Mouse (Mus musculus): ENCODE results near the gene Trpv4. TPM values are rescaled to one million over a fixed set of nuclear protein-coding genes. Genes with fewer than 3 reads are reported as not detected.

The Trpv4 gene
- total RNA-seq, 2 experiments from 2014 or later = 1.9 to 2.2 TPM

- intact Hi-C loops (cut with DNase I) = no loop called here
- DNase-seq (ENCODE audit: low spot score in 2 of 2) = no peak
Observed at GRCm38 (mm10) chr5:114673114-114673513, 14.9 kb upstream of the Trpv4 start.

GRCm38 (mm10) chr5:114669014-114669413 lies 10.8 kb upstream of the Trpv4 start:
- intact Hi-C loops (cut with DNase I) = loop anchor here (5.0 kb wide), 1 partner anchor 42 kb away; no protein-coding TSS in a partner anchor

GRCm38 (mm10) chr5:114667228-114667856 lies 9.1 kb upstream of the Trpv4 start:
- intact Hi-C loops (cut with DNase I) = loop anchor here (1.0 to 5.0 kb wide), 3 partner anchors 24 to 40 kb away; no protein-coding TSS in a partner anchor
- DNase-seq (ENCODE audit: low spot score in 2 of 2) = peak; percentile 97 to 98

More at GRCm38 (mm10) chr5:114669014-114669413, 10.8 kb upstream of the Trpv4 start:
- DNase-seq (ENCODE audit: low spot score in 2 of 2) = no peak

GRCm38 (mm10) chr5:114666659-114667058 lies 8.4 kb upstream of the Trpv4 start:
- no peak for DNase-seq (ENCODE audit: low spot score in 2 of 2)
- intact Hi-C loops (cut with DNase I) = loop anchor here (1.0 to 5.0 kb wide), 3 partner anchors 25 to 39 kb away; no protein-coding TSS in a partner anchor

- intact Hi-C loops (cut with DNase I) = loop anchor here (5.0 kb wide), 1 partner anchor 37 kb away; no protein-coding TSS in a partner anchor
- no peak for DNase-seq (ENCODE audit: low spot score in 2 of 2)
Observed at GRCm38 (mm10) chr5:114664750-114665149, 6.5 kb upstream of the Trpv4 start.

- no peak for DNase-seq (ENCODE audit: low spot score in 2 of 2)
- intact Hi-C loops (cut with DNase I) = no loop called here
Observed at GRCm38 (mm10) chr5:114664139-114664538, 5.9 kb upstream of the Trpv4 start.

GRCm38 (mm10) chr5:114661029-114661428 lies 2.8 kb upstream of the Trpv4 start:
- DNase-seq (ENCODE audit: low spot score in 2 of 2) = no peak
- intact Hi-C loops (cut with DNase I) = no loop called here

GRCm38 (mm10) chr5:114657426-114657825 lies 795 bp downstream of the Trpv4 start:
- DNase-seq (ENCODE audit: low spot score in 2 of 2) = no peak

GRCm38 (mm10) chr5:114656305-114656704 lies 1.9 kb downstream of the Trpv4 start:
- intact Hi-C loops (cut with DNase I) = no loop called here

More at GRCm38 (mm10) chr5:114657426-114657825, 795 bp downstream of the Trpv4 start:
- intact Hi-C loops (cut with DNase I) = no loop called here

GRCm38 (mm10) chr5:114655721-114656120 lies 2.5 kb downstream of the Trpv4 start:
- intact Hi-C loops (cut with DNase I) = no loop called here
- DNase-seq (ENCODE audit: low spot score in 2 of 2) = no peak

More at GRCm38 (mm10) chr5:114656305-114656704, 1.9 kb downstream of the Trpv4 start:
- no peak for DNase-seq (ENCODE audit: low spot score in 2 of 2)

- intact Hi-C loops (cut with DNase I) = no loop called here
- DNase-seq (ENCODE audit: low spot score in 2 of 2) = no peak
Observed at GRCm38 (mm10) chr5:114653656-114654437, 4.4 kb downstream of the Trpv4 start.

GRCm38 (mm10) chr5:114651449-114651848 lies 6.8 kb downstream of the Trpv4 start:
- DNase-seq (ENCODE audit: low spot score in 2 of 2) = no peak
- intact Hi-C loops (cut with DNase I) = no loop called here

- intact Hi-C loops (cut with DNase I) = no loop called here
- DNase-seq (ENCODE audit: low spot score in 2 of 2) = no peak
Observed at GRCm38 (mm10) chr5:114651002-114651401, 7.2 kb downstream of the Trpv4 start.

- no peak for DNase-seq (ENCODE audit: low spot score in 2 of 2)
- intact Hi-C loops (cut with DNase I) = no loop called here
Observed at GRCm38 (mm10) chr5:114648728-114649311, 9.4 kb downstream of the Trpv4 start.

- DNase-seq (ENCODE audit: low spot score in 2 of 2) = no peak
- intact Hi-C loops (cut with DNase I) = no loop called here
Observed at GRCm38 (mm10) chr5:114647211-114647974, 10.8 kb downstream of the Trpv4 start.

- intact Hi-C loops (cut with DNase I) = no loop called here
- DNase-seq (ENCODE audit: low spot score in 2 of 2) = no peak
Observed at GRCm38 (mm10) chr5:114645916-114646315, 12.3 kb downstream of the Trpv4 start.

GRCm38 (mm10) chr5:114644918-114645317 lies 13.3 kb downstream of the Trpv4 start:
- intact Hi-C loops (cut with DNase I) = no loop called here
- DNase-seq (ENCODE audit: low spot score in 2 of 2) = no peak

GRCm38 (mm10) chr5:114640809-114641208 lies 17.4 kb downstream of the Trpv4 start:
- intact Hi-C loops (cut with DNase I) = no loop called here
- DNase-seq (ENCODE audit: low spot score in 2 of 2) = no peak

GRCm38 (mm10) chr5:114639645-114639957 lies 18.6 kb downstream of the Trpv4 start:
- intact Hi-C loops (cut with DNase I) = loop anchor here (1.0 kb wide), 2 partner anchors 28 to 52 kb away; no protein-coding TSS in a partner anchor
- no peak for DNase-seq (ENCODE audit: low spot score in 2 of 2)
